Mouse (Mus musculus) embryonic facial prominence, embryonic 14.5 days (tissue): ENCODE measurements around the gene Cd302. TPM values are rescaled to one million over a fixed set of nuclear protein-coding genes. Genes with fewer than 3 reads are reported as not detected.
A peak's percentile ranks its signal among the peaks of the same experiment; 100 is the strongest.

Experiments used
- ATAC-seq: fragments of 200-750 bp; cut with Nextera tagmentation; 2 replicates; pipeline ENCODE4 v1.8.0; 2017; ENCODE audit warnings: low read depth, moderate number of reproducible peaks, moderate TSS enrichment
- DNase-seq: peaks from one replicate; pipeline ENCODE4 v3.0.0-alpha.2; 2015; ENCODE audit warnings: low spot score
- H3K27ac ChIP-seq: fragments of 300-500 bp; sonication (generic); replicated peaks from 2 replicates; pipeline ENCODE4 v1.5.1; 2014; ENCODE audit warnings: low read depth, mild to moderate bottlenecking, low read length, moderate library complexity
- H3K27me3 ChIP-seq: fragments of 300-500 bp; sonication (generic); replicated peaks from 2 replicates; pipeline ENCODE4 v1.6.1; 2014; ENCODE audit warnings: low read length; ENCODE audit not compliant: control insufficient read depth, insufficient read depth
- H3K36me3 ChIP-seq: fragments of 300-500 bp; sonication (generic); 2 replicates; pipeline ENCODE4 v1.6.1; 2014; ENCODE audit warnings: low read length, mixed read lengths; ENCODE audit not compliant: control insufficient read depth, insufficient read depth
- H3K4me1 ChIP-seq: fragments of 300-500 bp; sonication (generic); 2 replicates; pipeline ENCODE4 v1.6.1; 2014; ENCODE audit warnings: antibody characterized with exemption, low read length; ENCODE audit not compliant: control insufficient read depth, insufficient read depth
- H3K4me2 ChIP-seq: fragments of 300-500 bp; sonication (generic); 2 replicates; pipeline ENCODE4 v1.6.1; 2014; ENCODE audit warnings: low read depth, mild to moderate bottlenecking, low read length, moderate library complexity, mixed read lengths
- H3K4me3 ChIP-seq: fragments of 300-500 bp; sonication (generic); 2 replicates; pipeline ENCODE4 v1.5.1; 2014; ENCODE audit warnings: low read depth, mild to moderate bottlenecking, low read length
- H3K9ac ChIP-seq: fragments of 300-500 bp; sonication (generic); 2 replicates; pipeline ENCODE4 v1.6.1; 2014; ENCODE audit warnings: low read depth, mild to moderate bottlenecking, low read length, moderate library complexity, mixed read lengths
- H3K9me3 ChIP-seq: fragments of 300-500 bp; sonication (generic); 2 replicates; pipeline ENCODE4 v1.6.1; 2016; ENCODE audit warnings: low read length; ENCODE audit not compliant: control insufficient read depth
- WGBS: fragments of 180-500 bp; shearing (Covaris S2); extraction: QIAGEN DNeasy Blood & Tissue Kit; methylation state at CpG from one replicate; pipeline ENCODE4 v1.1.7; 2014; 5-methylcytosine and 5-hydroxymethylcytosine counted together
- polyA plus RNA-seq: library from polyadenylated mRNA; unstranded; fragments of >200 nt; fragmentation: Nextera tagmentation; extraction: Ambion mirVana; gene quantifications from 2 replicates; pipeline ENCODE4 v1.2.1, GENCODE M21; 2014

Gene Cd302
- polyA plus RNA-seq, 1 experiment from 2014 or later: 55.2 TPM

DNA sequence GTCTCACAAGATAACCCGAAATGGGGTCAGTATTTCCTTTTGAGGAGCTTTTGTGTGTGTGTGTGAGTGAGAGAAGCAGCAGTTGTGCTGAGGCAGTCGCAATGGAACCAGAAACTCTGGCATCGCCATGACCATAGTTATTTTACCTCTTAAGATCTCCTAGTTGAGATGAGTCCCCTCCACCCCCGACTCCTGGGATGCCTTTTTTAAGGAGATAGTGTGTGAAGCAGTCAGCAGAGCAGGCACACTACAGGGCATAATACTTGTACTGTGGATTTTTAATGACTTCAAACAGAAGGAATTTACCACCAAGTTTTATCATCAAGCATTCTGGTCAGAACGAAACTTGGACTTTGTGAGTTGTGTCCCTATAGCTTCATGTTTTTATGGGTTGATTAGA, 73.5 kb downstream of the Cd302 start:
- no peak overlapping the region for H3K27ac ChIP-seq
- ATAC-seq: no peak

DNA sequence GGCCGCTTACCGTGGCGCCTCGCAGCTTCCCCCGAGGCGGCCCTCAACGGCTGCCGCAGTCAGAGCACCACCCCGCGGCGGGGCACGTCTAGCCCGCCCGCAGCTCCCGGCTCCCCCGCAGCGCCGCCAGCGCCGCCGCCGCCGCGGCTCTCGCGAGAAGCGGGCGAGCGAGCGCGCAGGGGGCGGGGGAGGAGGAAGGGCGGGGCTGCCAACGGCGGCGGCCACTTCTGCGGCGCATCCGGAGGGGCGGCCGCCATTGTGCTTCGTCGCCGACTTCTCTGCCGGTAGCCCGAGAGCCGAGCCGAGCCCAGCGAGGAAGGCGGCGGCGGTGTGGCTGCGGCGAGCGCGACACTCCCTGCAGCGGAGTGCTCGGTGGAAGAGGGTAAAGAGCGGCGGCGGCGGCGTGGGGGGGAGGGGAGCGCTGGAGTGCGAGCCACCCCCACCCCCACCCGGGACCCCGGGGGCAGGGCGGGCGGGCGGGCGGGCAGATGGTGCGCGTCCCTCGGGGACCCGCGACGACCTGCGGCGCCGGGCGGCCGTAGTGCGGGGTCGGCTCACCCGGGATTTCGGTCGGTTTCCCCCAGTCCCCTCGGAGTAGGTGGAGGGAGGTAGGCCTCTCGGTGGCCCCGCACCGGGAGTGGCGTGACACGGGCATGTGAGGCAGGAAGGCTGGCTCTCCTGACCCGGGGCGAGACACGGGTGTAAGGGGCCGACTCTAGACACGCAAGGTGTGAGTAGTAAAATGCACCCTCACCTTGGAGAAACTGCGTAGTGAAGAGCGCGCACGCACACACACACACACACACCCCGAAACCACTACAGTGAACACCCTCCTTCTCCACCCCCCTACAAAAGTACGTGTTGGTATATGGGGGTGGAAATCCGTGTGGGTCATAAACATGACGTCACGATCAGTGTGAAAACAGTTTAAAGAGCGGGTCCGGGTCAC, 74.3 kb downstream of the Cd302 start, which contains the start of the genes Baz2b and March7:
Baz2b (minus strand) TSS at position 137 of the 949 bp plus-strand sequence.
March7 (plus strand) TSS at position 185 of the 949 bp plus-strand sequence.
- peak within 1 kb of the TSS; percentile 90 for H3K4me2 ChIP-seq
- peak; percentile 94 for ATAC-seq
- peak within 1 kb of the TSS; percentile 90 for H3K4me3 ChIP-seq
- no peaks in the 10 kb centered on the region for H3K27me3 ChIP-seq
- H3K27ac ChIP-seq: peak within 1 kb of the TSS; percentile 91
- peaks cover 30% of the 10 kb centered on the region for H3K36me3 ChIP-seq
- no peaks in the 10 kb centered on the region for H3K9me3 ChIP-seq
- 0% methylated on average over 26 of the region's 109 CpGs for WGBS
- peak; percentile 92 for DNase-seq
- H3K4me1 ChIP-seq: peaks cover 31% of the 10 kb centered on the region
- peak within 1 kb of the TSS; percentile 97 for H3K9ac ChIP-seq

More for the DNA sequence above, 73.5 kb downstream of the Cd302 start:
- DNase-seq: no peak
- H3K9ac ChIP-seq: peak overlapping the region; percentile 97
- H3K9me3 ChIP-seq: no peaks in the 10 kb centered on the region
- peak overlapping the region; percentile 90 for H3K4me2 ChIP-seq
- 12% methylated on average over 5 of the region's 5 CpGs for WGBS
- H3K4me1 ChIP-seq: peaks cover 34% of the 10 kb centered on the region
- H3K36me3 ChIP-seq: peaks cover 29% of the 10 kb centered on the region
- peak overlapping the region; percentile 90 for H3K4me3 ChIP-seq
- H3K27me3 ChIP-seq: no peaks in the 10 kb centered on the region

DNA sequence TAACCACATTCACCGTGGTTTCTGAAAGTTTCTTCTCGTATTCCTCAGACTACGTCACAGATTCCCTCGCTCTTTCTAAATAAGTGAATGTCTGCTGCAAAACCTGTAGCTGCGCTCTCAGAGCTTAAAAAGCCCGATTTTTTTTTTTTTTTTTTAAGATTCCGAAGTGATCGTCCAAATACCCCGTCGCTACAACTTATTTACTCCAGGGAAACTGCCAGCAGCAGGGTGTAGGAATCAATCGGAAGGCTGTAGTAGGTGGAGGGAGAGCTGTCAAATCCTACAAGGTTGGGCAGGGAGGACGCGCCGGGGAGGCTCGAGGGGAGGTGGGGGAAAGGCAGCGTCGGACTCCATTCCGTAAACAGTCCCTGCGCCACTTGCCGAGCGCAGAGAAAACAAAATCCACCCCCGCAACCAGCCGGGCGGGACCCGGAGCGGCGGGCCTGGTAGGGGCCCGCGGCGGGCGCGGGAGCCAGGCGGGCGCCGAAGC, 75.1 kb downstream of the Cd302 start:
- 0% methylated on average over 20 of the region's 35 CpGs for WGBS
- Histone ChIP-seq H3K27me3 (no peaks in the 10 kb centered on the region), H3K36me3 (peaks cover 33% of the 10 kb centered on the region), H3K4me1 (peaks cover 27% of the 10 kb centered on the region), H3K9me3 (no peaks in the 10 kb centered on the region), H3K27ac (peak overlapping the region; percentile 91), H3K4me3 (peak overlapping the region; percentile 90), H3K9ac (peak overlapping the region; percentile 97), H3K4me2 (peak overlapping the region; percentile 90)
- DNase-seq: peak; percentile 70
- peak; percentile 53 for ATAC-seq

DNA sequence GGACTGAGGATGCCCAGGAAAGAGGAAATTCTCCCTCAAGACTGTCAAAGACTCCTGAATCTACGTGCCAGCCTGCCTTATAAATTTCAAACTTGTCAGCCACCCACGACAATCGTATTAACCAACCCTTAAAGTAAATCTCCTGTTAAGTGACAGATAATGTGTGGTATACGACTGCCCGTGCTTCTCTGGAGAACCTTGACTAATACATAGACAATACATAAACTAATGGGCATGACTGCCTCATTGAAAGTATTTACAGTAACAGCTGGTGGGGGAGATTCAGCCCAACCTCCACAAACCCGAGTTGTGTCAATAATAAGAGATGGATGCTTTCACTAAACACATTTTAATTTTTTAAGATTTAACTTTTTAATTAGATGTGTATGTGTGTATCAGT, 78.5 kb downstream of the Cd302 start:
- H3K4me3 ChIP-seq: no peak overlapping the region
- H3K4me1 ChIP-seq: peaks cover 6% of the 10 kb centered on the region
- ATAC-seq (no peak), DNase-seq (no peak)
- WGBS: 69% methylated on average over 6 of the region's 6 CpGs
- no peak overlapping the region for H3K4me2 ChIP-seq
- no peaks in the 10 kb centered on the region for H3K9me3 ChIP-seq
- no peaks in the 10 kb centered on the region for H3K27me3 ChIP-seq
- peaks cover 23% of the 10 kb centered on the region for H3K36me3 ChIP-seq
- H3K27ac ChIP-seq: no peak overlapping the region
- no peak overlapping the region for H3K9ac ChIP-seq

DNA sequence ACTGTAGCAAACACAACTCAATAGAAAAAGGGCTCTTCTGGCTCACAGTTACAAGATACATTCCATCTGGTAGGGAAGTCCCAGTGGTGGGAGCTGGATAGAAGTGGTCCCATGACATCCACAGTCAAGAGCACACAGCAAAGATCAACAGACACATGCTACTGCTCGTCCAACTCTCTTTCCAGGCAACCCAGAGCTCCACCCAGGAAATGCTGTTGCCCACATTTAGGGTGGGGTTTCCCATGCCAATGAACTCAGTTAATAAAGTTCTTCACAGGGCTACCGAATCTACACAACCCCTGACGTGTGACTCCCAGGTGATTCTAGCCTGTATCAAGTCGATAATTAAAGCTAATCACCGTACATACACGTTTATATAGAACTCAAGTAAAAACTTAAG, 80.1 kb downstream of the Cd302 start:
- H3K4me1 ChIP-seq: peaks cover 5% of the 10 kb centered on the region; the same call in 1 of the 2 replicates
- no peak overlapping the region for H3K4me2 ChIP-seq
- ATAC-seq (no peak), DNase-seq (no peak)
- no peaks in the 10 kb centered on the region for H3K9me3 ChIP-seq
- no peak overlapping the region for H3K4me3 ChIP-seq
- peaks cover 23% of the 10 kb centered on the region for H3K36me3 ChIP-seq
- H3K27ac ChIP-seq: no peak overlapping the region
- no peaks in the 10 kb centered on the region for H3K27me3 ChIP-seq
- 86% methylated on average over 6 of the region's 6 CpGs for WGBS
- H3K9ac ChIP-seq: no peak overlapping the region

DNA sequence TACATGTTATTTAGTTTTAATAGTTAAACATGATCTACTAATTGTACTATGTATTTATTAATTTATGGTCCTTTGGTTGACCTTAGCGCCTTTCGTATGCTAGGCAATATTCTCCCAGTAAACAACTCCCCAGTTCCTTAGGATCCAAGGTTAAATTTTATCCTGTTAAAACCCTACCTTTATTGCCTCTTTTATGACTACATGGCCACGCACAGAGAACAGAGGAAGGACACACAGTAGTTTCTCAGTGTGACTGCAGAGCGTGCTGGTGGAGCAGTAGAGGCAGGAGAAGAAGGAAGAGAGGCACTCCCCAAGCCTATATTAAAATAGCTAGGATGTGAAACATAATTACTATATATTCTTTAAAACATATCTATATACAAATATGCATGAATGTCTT, 80.6 kb downstream of the Cd302 start:
- Histone ChIP-seq H3K36me3 (peaks cover 23% of the 10 kb centered on the region), H3K4me3 (no peak overlapping the region), H3K4me2 (no peak overlapping the region), H3K27me3 (no peaks in the 10 kb centered on the region), H3K4me1 (peaks cover 5% of the 10 kb centered on the region; the same call in 1 of the 2 replicates), H3K27ac (no peak overlapping the region), H3K9ac (no peak overlapping the region), H3K9me3 (no peaks in the 10 kb centered on the region)
- ATAC-seq (no peak), DNase-seq (no peak)
- 96% methylated on average over 4 of the region's 4 CpGs for WGBS

DNA sequence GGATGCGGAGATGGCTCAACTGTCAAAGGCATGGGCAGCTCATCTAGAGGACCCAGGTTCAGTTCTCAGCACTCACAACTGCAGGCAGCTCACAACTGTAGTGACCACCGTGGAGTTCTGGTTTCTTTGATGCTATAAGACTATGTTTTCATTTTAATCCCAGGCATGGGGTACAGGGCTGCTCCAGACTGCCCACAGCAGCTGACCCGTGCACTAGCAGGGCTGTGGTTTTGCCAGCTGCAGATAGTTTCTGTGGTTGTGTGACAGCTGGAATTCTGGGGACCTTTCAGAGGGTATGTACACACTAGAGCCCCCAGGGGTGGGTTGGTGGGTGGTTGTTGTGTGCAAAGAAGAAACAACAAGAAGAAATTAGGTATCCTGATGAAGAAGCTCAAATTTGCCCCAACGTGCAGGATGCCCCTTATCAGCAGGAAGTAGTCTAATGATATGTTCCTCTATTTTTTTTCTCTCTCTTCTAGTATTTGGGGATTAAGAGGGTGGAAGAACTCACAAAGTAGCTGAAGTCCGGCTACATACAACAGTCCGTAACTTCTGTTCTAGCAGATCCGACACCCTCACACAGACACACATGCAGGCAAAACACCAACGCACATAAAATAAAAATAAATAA, 81.3 kb downstream of the Cd302 start:
- 82% methylated on average over 8 of the region's 8 CpGs for WGBS
- no peak overlapping the region for H3K27ac ChIP-seq
- ATAC-seq (no peak), DNase-seq (no peak)
- H3K36me3 ChIP-seq: peaks cover 23% of the 10 kb centered on the region
- H3K9ac ChIP-seq: no peak overlapping the region
- H3K4me1 ChIP-seq: peaks cover 4% of the 10 kb centered on the region; the same call in 1 of the 2 replicates
- H3K4me2 ChIP-seq: no peak overlapping the region
- no peak overlapping the region for H3K4me3 ChIP-seq
- no peaks in the 10 kb centered on the region for H3K27me3 ChIP-seq
- no peaks in the 10 kb centered on the region for H3K9me3 ChIP-seq
